Mouse (Mus musculus): ENCODE results near the gene Pgm2.

DNA sequence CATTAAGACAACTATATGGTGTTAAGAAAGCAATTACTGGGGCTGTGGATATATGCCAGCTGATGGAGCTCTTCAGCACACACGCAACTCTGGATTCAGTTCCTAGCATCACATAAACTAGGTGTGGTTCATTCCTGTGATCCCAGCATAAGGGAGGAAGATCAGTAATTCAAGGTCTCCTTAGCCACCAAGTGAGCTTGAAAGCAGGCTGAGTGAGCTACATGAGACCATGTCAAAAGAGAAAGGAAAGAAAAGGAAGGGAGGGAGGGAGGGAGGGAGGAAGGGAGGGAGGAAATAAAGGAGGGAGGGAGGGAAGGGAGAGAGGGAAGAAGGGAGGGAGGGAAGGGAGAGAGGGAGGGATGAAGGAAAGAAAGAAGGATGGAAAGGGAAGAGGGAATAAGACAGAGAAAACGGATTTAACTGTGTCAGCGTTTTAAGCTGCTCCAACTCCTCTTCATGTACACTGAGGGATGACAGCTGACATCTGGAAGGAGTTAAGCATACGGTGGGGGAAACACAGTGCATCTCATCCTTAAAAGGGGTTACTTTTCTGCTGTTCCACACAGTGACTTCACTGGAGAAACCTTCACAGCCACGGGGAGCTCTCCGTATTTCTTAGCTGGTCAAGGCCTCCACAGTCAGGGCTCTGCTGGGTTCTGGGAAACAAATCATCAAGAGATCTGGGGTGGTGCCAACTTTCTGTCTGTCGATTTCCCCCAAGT, 13.8 kb upstream of the Pgm2 start:
- TF ChIP-seq CTCF (IDR thresholded peaks at IDR 0.05; ENCODE audit: low read depth, low read length) (no peak), POLR2A (IDR thresholded peaks at IDR 0.05; ENCODE audit: insufficient read depth, low read length) (no peak), EP300 (IDR thresholded peaks at IDR 0.05; ENCODE audit: insufficient read depth, low read depth, low read length) (no peak)
